Mouse (Mus musculus) bone marrow macrophage, adult 2 months (primary cell): ENCODE data around the gene Cdt1.

ENCODE experiments used
- CTCF ChIP-seq: IDR thresholded peaks from 2 replicates; pipeline ENCODE4 v1.5.1; 2012; ENCODE audit warnings: low read depth, mild to moderate bottlenecking, low read length, moderate library complexity
- POLR2A ChIP-seq: IDR thresholded peaks from 2 replicates; pipeline ENCODE4 v1.6.1; 2012; ENCODE audit warnings: mild to moderate bottlenecking, low read depth, low read length, borderline replicate concordance

DNA sequence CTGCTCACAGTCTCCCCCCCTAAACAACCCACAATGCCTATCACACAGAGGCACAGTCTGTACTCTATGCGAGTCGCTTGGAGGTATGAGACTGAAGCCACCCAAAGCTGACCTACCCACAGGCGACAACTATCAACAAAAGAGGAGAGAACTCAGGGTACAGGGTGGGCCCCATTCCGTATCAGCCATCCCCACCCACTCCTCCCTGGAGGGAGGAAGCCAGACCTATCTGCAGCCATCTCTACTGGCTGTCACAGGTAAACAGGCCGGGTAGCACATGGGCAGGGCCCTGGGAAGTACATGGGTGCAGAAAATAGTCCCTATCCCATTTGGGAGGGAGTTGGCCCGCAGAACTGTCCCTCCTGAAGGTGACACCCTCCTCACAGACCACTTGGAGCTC lies 42.8 kb upstream of the Cdt1 start:
- TF ChIP-seq CTCF (no peak), POLR2A (no peak)
